Mouse (Mus musculus): ENCODE data around the gene Dusp18.

- TF ChIP-seq POLR2A (IDR thresholded peaks at IDR 0.05; ENCODE audit: insufficient read depth, low read depth, low read length): no peak
- TF ChIP-seq CTCF (IDR thresholded peaks at IDR 0.05): no peak
- no peak for TF ChIP-seq EP300 (IDR thresholded peaks at IDR 0.05; ENCODE audit: insufficient read depth, low read depth, low read length)
These were observed 10.4 kb downstream of the Dusp18 start for GRCm38 (mm10) chr11:3905446-3905845.

Measured in heart, adult 2 months (tissue).